ENCODE assay signal across 8 mouse cellular contexts in genomic region chr16:8424161-8424970, GRCm38 (mm10). TPM values are rescaled to one million over a fixed set of nuclear protein-coding genes. Genes with fewer than 3 reads are reported as not detected.
DNase-seq lines count a peak whose midpoint lies in the region; ATAC-seq and TF ChIP-seq lines count a peak whose summit lies in the region.

No protein-coding gene starts in this region.

- TF ChIP-seq CTCF in hindbrain, postnatal 0 days (IDR thresholded peaks at IDR 0.05; ENCODE audit: low read depth): no peak
- no peak for TF ChIP-seq CTCF in stomach, postnatal 0 days (IDR thresholded peaks at IDR 0.05; ENCODE audit: low read depth)

- H3K27ac ChIP-seq in heart, embryonic 13.5 days (replicated peaks): no peak overlapping the region
- H3K27ac ChIP-seq in embryonic facial prominence, embryonic 11.5 days (replicated peaks; ENCODE audit: low read depth, low read length): no peak overlapping the region
- H3K27ac ChIP-seq in hindbrain, postnatal 0 days: no peak overlapping the region
- H3K27ac ChIP-seq in limb, embryonic 15.5 days: no peak overlapping the region
- H3K27ac ChIP-seq in stomach, postnatal 0 days (replicated peaks): no peak overlapping the region

- no peaks in the 10 kb centered on the region for H3K36me3 ChIP-seq in heart, embryonic 13.5 days
- no peaks in the 10 kb centered on the region for H3K36me3 ChIP-seq in embryonic facial prominence, embryonic 11.5 days (replicated peaks; ENCODE audit: control insufficient read depth, insufficient read depth, low read depth, low read length)
- H3K36me3 ChIP-seq in hindbrain, postnatal 0 days (ENCODE audit: insufficient read depth, low read length): no peaks in the 10 kb centered on the region
- H3K36me3 ChIP-seq in limb, embryonic 15.5 days: no peaks in the 10 kb centered on the region
- no peaks in the 10 kb centered on the region for H3K36me3 ChIP-seq in stomach, postnatal 0 days (ENCODE audit: control insufficient read depth, insufficient read depth, low read length)

- no peak for ATAC-seq in heart, embryonic 13.5 days (ENCODE audit: extremely low read depth, insufficient number of reproducible peaks, low FRiP score, low TSS enrichment)
- ATAC-seq in embryonic facial prominence, embryonic 11.5 days (replicated peaks; ENCODE audit: insufficient number of reproducible peaks, low FRiP score, low TSS enrichment, low read depth): no peak
- ATAC-seq in hindbrain, postnatal 0 days: 0 out of 2 replicates have a peak, but pooled peaks have one; percentile 32
- no peak for ATAC-seq in limb, embryonic 15.5 days (ENCODE audit: insufficient number of reproducible peaks, low FRiP score, low TSS enrichment, low read depth)
- no peak for ATAC-seq in stomach, postnatal 0 days (ENCODE audit: low FRiP score, low TSS enrichment)

- H3K4me1 ChIP-seq in heart, embryonic 13.5 days: peaks cover 10% of the 10 kb centered on the region
- peaks cover 2% of the 10 kb centered on the region; the same call in 1 of the 2 replicates for H3K4me1 ChIP-seq in embryonic facial prominence, embryonic 11.5 days (ENCODE audit: control insufficient read depth, insufficient read depth, low read length)
- H3K4me1 ChIP-seq in hindbrain, postnatal 0 days (ENCODE audit: insufficient read depth, low read length): no peaks in the 10 kb centered on the region; the same call in 1 of the 2 replicates
- H3K4me1 ChIP-seq in limb, embryonic 15.5 days: peaks cover 12% of the 10 kb centered on the region
- H3K4me1 ChIP-seq in stomach, postnatal 0 days (replicated peaks; ENCODE audit: control insufficient read depth, insufficient read depth): no peaks in the 10 kb centered on the region

- no peak for DNase-seq in heart, postnatal 4 days
- DNase-seq in embryonic facial prominence, embryonic 11.5 days (ENCODE audit: low spot score): no peak
- no peak for DNase-seq in hindbrain, postnatal 0 days (ENCODE audit: low spot score)
- peak; percentile 13 for DNase-seq in stomach, postnatal 0 days (ENCODE audit: low spot score)
- DNase-seq in lung, postnatal 4 days: no peak
- no peak for DNase-seq in kidney, adult 8-10 months

- no peak for TF ChIP-seq EP300 in stomach, postnatal 0 days (optimal IDR thresholded peaks at IDR 0.05)

- H3K9me3 ChIP-seq in heart, embryonic 13.5 days: no peaks in the 10 kb centered on the region
- H3K9me3 ChIP-seq in embryonic facial prominence, embryonic 11.5 days (replicated peaks; ENCODE audit: control insufficient read depth, low read length): no peaks in the 10 kb centered on the region
- no peaks in the 10 kb centered on the region for H3K9me3 ChIP-seq in hindbrain, postnatal 0 days (ENCODE audit: low read length)
- no peaks in the 10 kb centered on the region for H3K9me3 ChIP-seq in limb, embryonic 15.5 days
- H3K9me3 ChIP-seq in stomach, postnatal 0 days (ENCODE audit: control insufficient read depth, low read length): no peaks in the 10 kb centered on the region

- 5% methylated on average over 43 of the region's 43 CpGs for whole genome bisulfite sequencing in heart, embryonic 13.5 days
- WGBS in embryonic facial prominence, embryonic 11.5 days: 6% methylated on average over 43 of the region's 43 CpGs
- WGBS in hindbrain, postnatal 0 days: 3% methylated on average over 43 of the region's 43 CpGs
- 3% methylated on average over 43 of the region's 43 CpGs for WGBS in limb, embryonic 15.5 days
- 5% methylated on average over 43 of the region's 43 CpGs for WGBS in stomach, postnatal 0 days

- peak overlapping the region; percentile 69 for H3K4me2 ChIP-seq in heart, embryonic 13.5 days
- peak overlapping the region; percentile 46 for H3K4me2 ChIP-seq in embryonic facial prominence, embryonic 11.5 days (ENCODE audit: low read depth, low read length)
- H3K4me2 ChIP-seq in hindbrain, postnatal 0 days (ENCODE audit: low read depth, low read length): peak overlapping the region; percentile 78
- H3K4me2 ChIP-seq in limb, embryonic 15.5 days: peak overlapping the region; percentile 61
- H3K4me2 ChIP-seq in stomach, postnatal 0 days (replicated peaks; ENCODE audit: low read depth): peak overlapping the region; percentile 45

- 0 out of 2 replicates have a peak overlapping the region, but pooled peaks have one; percentile 10 for H3K9ac ChIP-seq in heart, embryonic 13.5 days
- H3K9ac ChIP-seq in embryonic facial prominence, embryonic 11.5 days (replicated peaks; ENCODE audit: low read length): peak overlapping the region; percentile 28; the same call in 1 of the 2 replicates
- peak overlapping the region; percentile 41; the same call in 1 of the 2 replicates for H3K9ac ChIP-seq in hindbrain, postnatal 0 days (replicated peaks; ENCODE audit: low read length)
- peak overlapping the region; percentile 18; the same call in 1 of the 2 replicates for H3K9ac ChIP-seq in limb, embryonic 15.5 days
- H3K9ac ChIP-seq in stomach, postnatal 0 days (ENCODE audit: low read length): no peak overlapping the region

- H3K4me3 ChIP-seq in heart, embryonic 13.5 days: peak overlapping the region; percentile 45
- H3K4me3 ChIP-seq in embryonic facial prominence, embryonic 11.5 days (ENCODE audit: low read depth, low read length): peak overlapping the region; percentile 27
- H3K4me3 ChIP-seq in hindbrain, postnatal 0 days (ENCODE audit: low read length): peak overlapping the region; percentile 40
- peak overlapping the region; percentile 36 for H3K4me3 ChIP-seq in limb, embryonic 15.5 days
- peak overlapping the region; percentile 24 for H3K4me3 ChIP-seq in stomach, postnatal 0 days (ENCODE audit: low read depth, low read length)

- H3K27me3 ChIP-seq in heart, embryonic 13.5 days (replicated peaks): peaks cover 77% of the 10 kb centered on the region
- H3K27me3 ChIP-seq in embryonic facial prominence, embryonic 11.5 days (ENCODE audit: control insufficient read depth, insufficient read depth, low read length): peaks cover 34% of the 10 kb centered on the region
- peaks cover 18% of the 10 kb centered on the region; the same call in 1 of the 2 replicates for H3K27me3 ChIP-seq in hindbrain, postnatal 0 days (ENCODE audit: insufficient read depth, low read length)
- H3K27me3 ChIP-seq in limb, embryonic 15.5 days: peaks cover 56% of the 10 kb centered on the region
- peaks cover 5% of the 10 kb centered on the region; the same call in 1 of the 2 replicates for H3K27me3 ChIP-seq in stomach, postnatal 0 days (ENCODE audit: control insufficient read depth, insufficient read depth, low read length)

RNA-seq across cellular contexts. Expression of gene Tmem114, which starts 0.6 kb away (rescaled TPM):
- polyA plus RNA-seq in heart, embryonic 13.5 days (2015; fragmentation: Nextera tagmentation; extraction: Ambion mirVana): not detected in 2 replicates
- total RNA-seq in heart, postnatal 4 days (2021): not detected
- polyA plus RNA-seq in embryonic facial prominence, embryonic 11.5 days (2014; fragmentation: Nextera tagmentation; extraction: Ambion mirVana): not detected in 2 replicates
- total RNA-seq in hindbrain, postnatal 0 days (2014; rRNA removed): 1.2 and 3.4 TPM in 2 replicates
- polyA plus RNA-seq in hindbrain, postnatal 0 days (2015; fragmentation: Nextera tagmentation; extraction: Ambion mirVana): 2.0 and 2.1 TPM in 2 replicates
- polyA plus RNA-seq in limb, embryonic 15.5 days (2015; fragmentation: Nextera tagmentation; extraction: Ambion mirVana): 0.12 TPM in 1 of 2 replicates, not detected in the other
- polyA plus RNA-seq in stomach, postnatal 0 days (2015; fragmentation: Nextera tagmentation; extraction: Ambion mirVana): 0.18 TPM in 1 of 2 replicates, not detected in the other

RNA-seq across cellular contexts. Expression of gene Mettl22, which starts 46.2 kb away (rescaled TPM):
- polyA plus RNA-seq in heart, embryonic 13.5 days (2015; fragmentation: Nextera tagmentation; extraction: Ambion mirVana): 33.4 and 41.6 TPM in 2 replicates
- 10 to 100 TPM; 30.3 to 34.3 TPM for total RNA-seq in heart, postnatal 4 days (2021)
- polyA plus RNA-seq in embryonic facial prominence, embryonic 11.5 days (2014; fragmentation: Nextera tagmentation; extraction: Ambion mirVana): 16.4 and 19.2 TPM in 2 replicates
- 34.0 and 39.0 TPM in 2 replicates for total RNA-seq in hindbrain, postnatal 0 days (2014; rRNA removed)
- 66.3 and 66.9 TPM in 2 replicates for polyA plus RNA-seq in hindbrain, postnatal 0 days (2015; fragmentation: Nextera tagmentation; extraction: Ambion mirVana)
- 19.5 and 21.1 TPM in 2 replicates for polyA plus RNA-seq in limb, embryonic 15.5 days (2015; fragmentation: Nextera tagmentation; extraction: Ambion mirVana)
- polyA plus RNA-seq in stomach, postnatal 0 days (2015; fragmentation: Nextera tagmentation; extraction: Ambion mirVana): 9.3 and 12.1 TPM in 2 replicates
